27 mouse cellular contexts compared by ENCODE assay signal in the genomic region with DNA sequence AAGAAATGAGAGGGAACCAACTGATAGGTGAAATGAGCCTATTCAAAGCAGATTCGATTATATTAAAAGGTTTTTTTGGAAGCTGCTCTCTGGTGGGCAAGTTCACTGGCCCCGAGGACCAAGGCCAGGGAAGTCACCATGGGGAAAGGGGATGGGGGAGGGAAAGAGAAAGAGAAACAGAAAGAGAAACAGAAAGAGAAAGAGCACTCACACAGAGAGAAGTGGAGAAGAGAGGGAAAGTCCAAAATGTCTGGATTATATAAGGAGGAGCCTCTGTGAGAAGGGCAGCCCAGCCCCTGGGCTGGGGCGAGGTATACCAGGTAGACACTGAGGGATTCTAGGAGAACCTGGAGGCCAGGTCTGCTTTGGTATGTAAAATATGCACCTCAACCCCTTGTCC. TPM values are rescaled to one million over a fixed set of nuclear protein-coding genes. Genes with fewer than 3 reads are reported as not detected.
DNase-seq lines count a peak whose midpoint lies in the region; ATAC-seq and TF ChIP-seq lines count a peak whose summit lies in the region.
"Had no signal": no experiment of that assay in that cellular context is flagged by ENCODE, and none has a peak within 500 bp of the region (broad histone marks: within the 10 kb centered on the region; RNA-seq: fewer than 3 reads in every experiment).

No protein-coding gene starts in this region.

- intact Hi-C loops in heart, postnatal 14 days (cut with DNase I) = no loop called here

- H3K4me2 ChIP-seq in CH12.LX (ENCODE audit: insufficient read depth, low read depth, poor library complexity, severe bottlenecking) = peak overlapping the region; percentile 71
- no peak overlapping the region for H3K4me2 ChIP-seq in lung, postnatal 0 days (replicated peaks; ENCODE audit: low read depth, low read length)
- H3K4me2 ChIP-seq in midbrain, embryonic 14.5 days (ENCODE audit: low read length) = no peak overlapping the region

- H3K4me3 ChIP-seq in CH12.LX (replicated peaks in 1 of 3; ENCODE audit: low read depth in 2 of 3, low read length in 2 of 3, poor library complexity in 1 of 3) = no peak overlapping the region
- H3K4me3 ChIP-seq in lung, postnatal 0 days (ENCODE audit: low read depth, low read length) = no peak overlapping the region
- H3K4me3 ChIP-seq in midbrain, embryonic 14.5 days (replicated peaks; ENCODE audit: low read depth, low read length) = no peak overlapping the region

- H3K4me1 ChIP-seq in CH12.LX (ENCODE audit: control insufficient read depth in 1 of 2, insufficient read depth in 2 of 2) = peaks cover 5 to 15% of the 10 kb centered on the region in 2 experiments; a peak in 3 of 4 replicates
- peaks cover 7% of the 10 kb centered on the region; the same call in 1 of the 2 replicates for H3K4me1 ChIP-seq in lung, postnatal 0 days (ENCODE audit: insufficient read depth, low read depth, low read length)
- H3K4me1 ChIP-seq in midbrain, embryonic 14.5 days (ENCODE audit: control insufficient read depth, insufficient read depth, low read length) = 0 out of 2 replicates have a peak, but pooled peaks cover 3% of the 10 kb centered on the region

- ATAC-seq in lung, postnatal 0 days = no peak
- ATAC-seq in midbrain, embryonic 14.5 days (ENCODE audit: low FRiP score, low TSS enrichment) = no peak
- ATAC-seq: activated CD4-positive, CD25-positive, alpha-beta regulatory T cell, adult 4 months; CD4-positive, CD25-positive, alpha-beta regulatory T cell, adult 4 months; Patski had no signal

- dilution Hi-C loops in CH12.LX (cut with MboI; ENCODE audit: extremely low pct_ligation_motif_present, extremely low pct_unique_long_range_greater_than_20kb, low sequenced_read_pairs) = no loop called here

- no peak; the same call in 1 of the 2 replicates for TF ChIP-seq EP300 in CH12.LX (IDR thresholded peaks at IDR 0.05; ENCODE audit: low read length)
- TF ChIP-seq EP300 in lung, postnatal 0 days (IDR thresholded peaks at IDR 0.05) = no peak

- no peak for TF ChIP-seq POLR2A in CH12.LX (IDR thresholded peaks at IDR 0.05; ENCODE audit: low read depth, low read length)

- H3K27ac ChIP-seq in CH12.LX (ENCODE audit: insufficient read depth, low read depth) = no peak overlapping the region
- no peak overlapping the region for H3K27ac ChIP-seq in lung, postnatal 0 days (ENCODE audit: low read length)
- H3K27ac ChIP-seq in midbrain, embryonic 14.5 days (replicated peaks; ENCODE audit: low read depth, low read length) = no peak overlapping the region

- 65% methylated on average over 3 of the region's 3 CpGs for WGBS in lung, postnatal 0 days
- WGBS in midbrain, embryonic 14.5 days = 86% methylated on average over 3 of the region's 3 CpGs

- no peak for TF ChIP-seq RAD21 in CH12.LX (IDR thresholded peaks at IDR 0.05; ENCODE audit: low read depth, low read length)

- TF ChIP-seq CTCF in CH12.LX (conservative IDR thresholded peaks at IDR 0.05 in 1 of 2, IDR thresholded peaks at IDR 0.05 in 1 of 2; ENCODE audit: low read depth in 2 of 2, low read length in 2 of 2) = no peak
- no peak for TF ChIP-seq CTCF in lung, postnatal 0 days (IDR thresholded peaks at IDR 0.05)

- no peaks in the 10 kb centered on the region for H3K79me2 ChIP-seq in CH12.LX (replicated peaks; ENCODE audit: control insufficient read depth, extremely low read depth, insufficient read depth, poor library complexity, severe bottlenecking)

- no peaks in the 10 kb centered on the region for H3K9me3 ChIP-seq in CH12.LX (replicated peaks; ENCODE audit: low read length)
- no peaks in the 10 kb centered on the region for H3K9me3 ChIP-seq in lung, postnatal 0 days (ENCODE audit: low read length)
- H3K9me3 ChIP-seq in midbrain, embryonic 14.5 days (ENCODE audit: control insufficient read depth, low read length) = no peaks in the 10 kb centered on the region
- H3K9me3 ChIP-seq: G1E had no signal

- no peaks in the 10 kb centered on the region for H3K27me3 ChIP-seq in CH12.LX (replicated peaks)
- no peaks in the 10 kb centered on the region for H3K27me3 ChIP-seq in lung, postnatal 0 days (replicated peaks; ENCODE audit: insufficient read depth, low read length)
- no peaks in the 10 kb centered on the region for H3K27me3 ChIP-seq in midbrain, embryonic 14.5 days (ENCODE audit: control insufficient read depth, insufficient read depth, low read length)

- no peak overlapping the region for H3K9ac ChIP-seq in CH12.LX (ENCODE audit: insufficient read depth, low read depth)
- H3K9ac ChIP-seq in lung, postnatal 0 days (replicated peaks; ENCODE audit: low read depth) = no peak overlapping the region
- no peak overlapping the region for H3K9ac ChIP-seq in midbrain, embryonic 14.5 days (replicated peaks; ENCODE audit: low read length)

- in situ Hi-C loops in CH12.LX (cut with MboI; ENCODE audit: low pct_ligation_motif_present, low pct_unique_long_range_greater_than_20kb, low sequenced_read_pairs) = no loop called here

- H3K36me3 ChIP-seq in CH12.LX (replicated peaks in 1 of 2; ENCODE audit: control insufficient read depth in 1 of 2, insufficient read depth in 1 of 2, low read length in 1 of 2) = no peaks in the 10 kb centered on the region
- H3K36me3 ChIP-seq in lung, postnatal 0 days (ENCODE audit: insufficient read depth, low read length) = no peaks in the 10 kb centered on the region
- H3K36me3 ChIP-seq in midbrain, embryonic 14.5 days (ENCODE audit: control insufficient read depth, insufficient read depth, low read length) = no peaks in the 10 kb centered on the region
- H3K36me3 ChIP-seq: G1E had no signal

- peak; percentile 42 for DNase-seq in heart, adult 11 months
- DNase-seq in heart, postnatal 14 days = no peak
- DNase-seq in CH12.LX (ENCODE audit: extremely low read depth) = peak; percentile 10
- peak; percentile 25 for DNase-seq in induced T-regulatory cell, adult 2 months (ENCODE audit: low read depth)
- no peak for DNase-seq in lung, postnatal 0 days (ENCODE audit: low spot score)
- no peak for DNase-seq in midbrain, embryonic 14.5 days
- DNase-seq: adrenal gland, adult 2 months; adrenal gland, adult 8-10 months; adrenal gland, postnatal 10 days; adrenal gland, postnatal 14 days; adrenal gland, postnatal 25 days; adrenal gland, postnatal 36 days; B cell, adult 2 months; cerebellum, adult 11 months; cerebellum, adult 11-12 months; cerebellum, adult 18-20 months; cerebellum, adult 2 months had no signal

TF ChIP-seq in CH12.LX, 34 proteins besides CTCF, POLR2A, EP300 and RAD21:
- no peak for TF ChIP-seq HCFC1 (IDR thresholded peaks at IDR 0.05; ENCODE audit: low read depth, low read length)
- no peak for TF ChIP-seq POLR2AphosphoS2 (IDR thresholded peaks at IDR 0.05; ENCODE audit: low read depth, low read length)
- TF ChIP-seq MAFK (IDR thresholded peaks at IDR 0.05; ENCODE audit: insufficient replicate concordance, low read length) = no peak
- no peak for TF ChIP-seq NRF1 (IDR thresholded peaks at IDR 0.05; ENCODE audit: low read depth, low read length)
- peak; percentile 80 for TF ChIP-seq ETS1 (conservative IDR thresholded peaks at IDR 0.05; ENCODE audit: low read depth, low read length)
- TF ChIP-seq IRF4 (IDR thresholded peaks at IDR 0.05; ENCODE audit: low read depth, low read length) = peak; percentile 61
- no peak for TF ChIP-seq TCF12 (IDR thresholded peaks at IDR 0.05; ENCODE audit: low read depth, low read length)
- TF ChIP-seq MAX (IDR thresholded peaks at IDR 0.05; ENCODE audit: low read length) = no peak
- TF ChIP-seq MEF2A (IDR thresholded peaks at IDR 0.05; ENCODE audit: borderline replicate concordance, low read depth, low read length) = no peak

RNA-seq across cellular contexts. Expression of gene Kcna2, which starts 33.5 kb away (rescaled TPM):
- 1 to 10 TPM in 1 of 2 experiments, under 1 TPM in 1; 0.85 to 1.2 TPM for total RNA-seq in heart, postnatal 14 days (2021)
- not detected in 2 replicates for total RNA-seq in CH12.LX (2012; rRNA removed)
- not detected in 2 replicates for total RNA-seq in CH12.LX (2014; rRNA removed)
- not detected in 2 replicates for polyA plus RNA-seq in CH12.LX (2012; ENCODE audit: insufficient read length, low read depth)
- 0.87 and 0.93 TPM in 2 replicates for polyA plus RNA-seq in lung, postnatal 0 days (2015; fragmentation: Nextera tagmentation; extraction: Ambion mirVana)
- 1.5 and 2.0 TPM in 2 replicates for polyA plus RNA-seq in midbrain, embryonic 14.5 days (2014; fragmentation: Nextera tagmentation; extraction: Ambion mirVana)
- total RNA-seq: MEL had no signal
- polyA plus RNA-seq: C2C12, G1E had no signal

RNA-seq across cellular contexts. Expression of gene Kcna10, which starts 48.4 kb away (rescaled TPM):
- total RNA-seq in heart, postnatal 14 days (2021) = not detected
- total RNA-seq in CH12.LX (2012; rRNA removed) = not detected in 2 replicates
- not detected in 2 replicates for total RNA-seq in CH12.LX (2014; rRNA removed)
- polyA plus RNA-seq in CH12.LX (2012; ENCODE audit: insufficient read length, low read depth) = not detected in 2 replicates
- polyA plus RNA-seq in lung, postnatal 0 days (2015; fragmentation: Nextera tagmentation; extraction: Ambion mirVana) = not detected in 2 replicates
- not detected in 2 replicates for polyA plus RNA-seq in midbrain, embryonic 14.5 days (2014; fragmentation: Nextera tagmentation; extraction: Ambion mirVana)
- total RNA-seq: adrenal gland, adult 18-20 months; adrenal gland, adult 2 months; adrenal gland, adult 8-10 months; adrenal gland, postnatal 10 days; adrenal gland, postnatal 14 days; adrenal gland, postnatal 25 days; adrenal gland, postnatal 36 days; adrenal gland, postnatal 4 days; ES-E14; MEL had no signal
- polyA plus RNA-seq: activated CD4-positive, CD25-positive, alpha-beta regulatory T cell, adult 4 months; adrenal gland, adult 2 months; brain, embryonic 14.5 days; C2C12; CD4-positive, CD25-positive, alpha-beta regulatory T cell, adult 4 months; G1E; Patski had no signal

Comparison
In these comparisons a context has a peak if more than half of its experiments do, and no peak if none do; other contexts are left out.
1. DNase-seq: peak in heart, adult 11 months (single experiment), CH12.LX (single experiment) and induced T-regulatory cell, adult 2 months (single experiment); none in heart, postnatal 14 days (0 of 2), lung, postnatal 0 days (single experiment) and midbrain, embryonic 14.5 days (single experiment).